19 mouse cellular contexts compared by ENCODE assay signal in the genomic region with DNA sequence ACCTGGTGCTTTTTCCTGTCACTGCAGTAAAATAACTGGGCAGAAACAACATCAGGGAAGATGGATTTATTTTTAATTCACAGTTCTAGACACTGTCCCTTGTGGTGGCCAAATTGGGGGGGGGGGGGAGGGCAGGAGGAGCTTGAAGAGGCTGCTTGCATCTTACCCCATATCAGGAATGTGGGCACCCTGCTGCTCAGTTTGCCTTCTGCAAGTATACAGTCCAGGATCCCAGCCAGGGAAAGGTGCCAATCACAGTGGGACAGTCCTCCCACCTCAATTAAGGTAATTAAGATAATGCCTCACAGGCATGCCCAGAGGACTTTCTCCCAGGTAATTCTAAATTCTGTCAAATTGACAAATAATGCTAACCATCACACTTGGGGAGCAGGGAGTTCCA.
DNase-seq lines count a peak whose midpoint lies in the region; TF ChIP-seq lines count a peak whose summit lies in the region.
"Had no signal": no experiment of that assay in that cellular context is flagged by ENCODE, and none has a peak within 500 bp of the region (broad histone marks: within the 10 kb centered on the region; RNA-seq: fewer than 3 reads in every experiment).

No protein-coding gene starts in this region.

- intact Hi-C loops in heart, postnatal 14 days (cut with DNase I): no loop called here

- peak; percentile 64 for DNase-seq in heart, adult 11 months
- no peak for DNase-seq in heart, postnatal 14 days
- DNase-seq in brain, embryonic 14.5 days (ENCODE audit: low read depth): peak; percentile 36
- peak; percentile 71 for DNase-seq in cerebellum, adult 9-10 months
- DNase-seq in cerebellum, postnatal 36 days: peak; percentile 51 to 52
- no peak for DNase-seq in embryo, embryonic 9.5 days (ENCODE audit: extremely low spot score)
- DNase-seq in gastrocnemius, adult 18-20 months (ENCODE audit: low spot score): no peak
- DNase-seq: adrenal gland, adult 2 months; adrenal gland, postnatal 36 days; forebrain, postnatal 0 days; gastrocnemius, postnatal 10 days; kidney, adult 8-10 months; kidney, postnatal 10 days; layer of hippocampus, postnatal 36 days; lung, postnatal 36 days; right cerebral cortex, adult 18-20 months; spleen, adult 18-20 months; thymus, adult 2 months; thymus, postnatal 36 days had no signal

- TF ChIP-seq POLR2A in brain, embryonic 14.5 days (IDR thresholded peaks at IDR 0.05; ENCODE audit: borderline replicate concordance, extremely low read depth, insufficient read depth, insufficient read length, poor library complexity, severe bottlenecking): no peak

- no peak for TF ChIP-seq CTCF in brain, embryonic 14.5 days (IDR thresholded peaks at IDR 0.05; ENCODE audit: borderline replicate concordance, extremely low read depth, insufficient read depth, insufficient read length)

Comparison
In these comparisons a context has a peak if more than half of its experiments do, and no peak if none do; other contexts are left out.
1. DNase-seq: peak in heart, adult 11 months (single experiment), brain, embryonic 14.5 days (single experiment), cerebellum, adult 9-10 months (single experiment) and cerebellum, postnatal 36 days (2 of 2); none in heart, postnatal 14 days (0 of 2), embryo, embryonic 9.5 days (single experiment) and gastrocnemius, adult 18-20 months (single experiment).